Mouse (Mus musculus): ENCODE results near the gene 1700016C15Rik. TPM values are rescaled to one million over a fixed set of nuclear protein-coding genes. Genes with fewer than 3 reads are reported as not detected.
A peak's percentile ranks its signal among the peaks of the same experiment; 100 is the strongest.

The 1700016C15Rik gene
- polyA plus RNA-seq, 1 experiment from 2014 or later: not detected

DNA sequence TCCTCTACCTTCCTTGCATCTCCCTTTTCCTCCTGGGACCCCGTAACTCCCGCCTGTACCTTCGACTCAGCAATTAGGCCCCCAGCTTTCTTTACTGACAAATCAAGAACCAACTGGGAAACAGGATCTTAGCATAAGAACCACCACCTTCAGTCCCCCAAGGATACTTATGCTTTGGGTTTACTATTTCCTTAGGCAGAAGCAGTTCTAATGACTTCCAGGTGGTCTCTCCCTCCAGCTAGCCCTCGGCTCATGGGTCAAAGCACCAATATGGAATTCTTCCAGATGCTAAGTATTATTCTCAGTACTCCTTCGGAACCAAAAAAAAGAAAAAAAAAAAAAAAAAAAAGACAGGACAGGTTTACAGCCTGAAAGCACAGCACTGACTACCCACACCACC, 27.6 kb downstream of the 1700016C15Rik start:
- no peak overlapping the region for H3K4me3 ChIP-seq (ENCODE audit: low read depth, low read length)
- no peaks in the 10 kb centered on the region for H3K4me1 ChIP-seq (ENCODE audit: control insufficient read depth, insufficient read depth, low read length)
- H3K27ac ChIP-seq (ENCODE audit: low read length): no peak overlapping the region
- no peak for ATAC-seq (ENCODE audit: insufficient number of reproducible peaks, insufficient read depth, low FRiP score, low read depth)
- 83% methylated on average over 5 of the region's 5 CpGs for WGBS
- H3K9me3 ChIP-seq (ENCODE audit: control insufficient read depth, low read depth, low read length): no peaks in the 10 kb centered on the region
- no peak overlapping the region for H3K4me2 ChIP-seq (replicated peaks; ENCODE audit: low read depth, low read length)
- peaks cover 5% of the 10 kb centered on the region; the same call in 1 of the 2 replicates for H3K36me3 ChIP-seq (ENCODE audit: control insufficient read depth, insufficient read depth, low read length)
- H3K9ac ChIP-seq (replicated peaks; ENCODE audit: low read depth, low read length): no peak overlapping the region
- H3K27me3 ChIP-seq (ENCODE audit: control insufficient read depth, insufficient read depth, low read length): no peaks in the 10 kb centered on the region

DNA sequence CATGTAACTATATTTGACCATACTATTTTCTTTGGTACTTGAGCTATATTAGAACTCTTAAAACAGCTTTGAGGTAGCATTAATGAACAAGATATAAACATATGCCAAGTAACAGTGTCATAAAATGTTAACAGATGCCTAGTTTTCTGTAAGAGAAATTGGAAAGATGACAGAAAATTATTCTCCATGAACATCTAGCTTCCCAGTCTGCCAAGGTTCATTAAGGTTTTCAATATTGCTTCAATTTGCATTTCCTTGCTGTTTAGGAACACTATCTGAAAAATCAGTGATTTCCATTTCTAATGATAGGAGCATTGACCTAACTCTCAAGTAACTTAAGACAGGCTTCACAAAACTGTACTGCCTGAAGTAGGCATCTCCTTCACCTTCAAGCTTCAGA, 39.3 kb downstream of the 1700016C15Rik start:
- Histone ChIP-seq H3K4me1 (ENCODE audit: control insufficient read depth, insufficient read depth, low read length) (no peaks in the 10 kb centered on the region), H3K4me3 (ENCODE audit: low read depth, low read length) (no peak overlapping the region), H3K4me2 (replicated peaks; ENCODE audit: low read depth, low read length) (no peak overlapping the region), H3K36me3 (ENCODE audit: control insufficient read depth, insufficient read depth, low read length) (peaks cover 34% of the 10 kb centered on the region), H3K9ac (replicated peaks; ENCODE audit: low read depth, low read length) (no peak overlapping the region), H3K27ac (ENCODE audit: low read length) (no peak overlapping the region), H3K9me3 (ENCODE audit: control insufficient read depth, low read depth, low read length) (no peaks in the 10 kb centered on the region), H3K27me3 (ENCODE audit: control insufficient read depth, insufficient read depth, low read length) (no peaks in the 10 kb centered on the region)
- ATAC-seq (ENCODE audit: insufficient number of reproducible peaks, insufficient read depth, low FRiP score, low read depth): no peak

DNA sequence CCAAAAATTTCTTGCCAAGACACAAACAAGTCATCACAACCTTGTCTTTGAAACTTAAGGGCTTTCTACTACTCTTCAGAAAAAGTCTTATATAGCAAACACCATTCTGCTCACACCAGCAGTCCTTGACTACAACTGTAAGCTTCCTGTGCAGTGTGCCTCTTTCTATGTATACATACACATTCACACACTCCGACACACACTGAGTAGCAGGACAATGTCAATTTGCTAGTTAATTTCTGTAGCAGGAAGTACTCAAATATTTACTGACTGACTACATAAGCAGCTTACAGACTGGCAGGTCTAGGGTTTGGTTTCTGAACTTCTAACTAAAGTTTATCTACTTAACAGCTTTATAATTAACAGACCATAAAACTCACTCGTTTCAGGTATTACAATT, 47.8 kb downstream of the 1700016C15Rik start:
- Histone ChIP-seq H3K27me3 (ENCODE audit: control insufficient read depth, insufficient read depth, low read length) (no peaks in the 10 kb centered on the region), H3K27ac (ENCODE audit: low read length) (no peak overlapping the region), H3K9me3 (ENCODE audit: control insufficient read depth, low read depth, low read length) (no peaks in the 10 kb centered on the region), H3K9ac (replicated peaks; ENCODE audit: low read depth, low read length) (no peak overlapping the region), H3K4me3 (ENCODE audit: low read depth, low read length) (no peak overlapping the region), H3K36me3 (ENCODE audit: control insufficient read depth, insufficient read depth, low read length) (peaks cover 26% of the 10 kb centered on the region), H3K4me2 (replicated peaks; ENCODE audit: low read depth, low read length) (no peak overlapping the region), H3K4me1 (ENCODE audit: control insufficient read depth, insufficient read depth, low read length) (no peaks in the 10 kb centered on the region)
- 0 out of 2 replicates have a peak, but pooled peaks have one; percentile 63 for ATAC-seq (ENCODE audit: insufficient number of reproducible peaks, insufficient read depth, low FRiP score, low read depth)
- WGBS: 66% methylated on average over 2 of the region's 2 CpGs

DNA sequence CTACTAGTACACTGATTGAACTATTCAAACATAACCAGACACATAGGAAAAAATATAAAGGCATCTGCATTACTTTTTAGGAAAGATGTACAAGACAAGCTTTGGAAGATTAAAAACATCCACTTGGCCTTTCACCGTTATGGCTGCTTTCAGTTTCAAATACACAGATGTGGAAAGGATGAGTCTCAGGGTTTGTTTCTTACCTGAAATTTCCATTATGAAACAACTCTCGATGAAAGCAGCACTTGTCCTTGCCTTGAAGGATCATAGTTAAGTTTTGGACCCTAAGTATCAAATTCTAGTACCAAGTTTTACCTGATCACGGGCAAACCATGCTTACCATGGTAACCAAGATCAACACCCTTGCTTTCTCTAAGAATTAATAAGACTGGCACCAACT, 63.2 kb downstream of the 1700016C15Rik start:
- H3K9me3 ChIP-seq (ENCODE audit: control insufficient read depth, low read depth, low read length): peaks cover 4% of the 10 kb centered on the region; the same call in 1 of the 2 replicates
- no peak overlapping the region for H3K4me2 ChIP-seq (replicated peaks; ENCODE audit: low read depth, low read length)
- peaks cover 11% of the 10 kb centered on the region; the same call in 1 of the 2 replicates for H3K4me1 ChIP-seq (ENCODE audit: control insufficient read depth, insufficient read depth, low read length)
- no peak for ATAC-seq (ENCODE audit: insufficient number of reproducible peaks, insufficient read depth, low FRiP score, low read depth)
- H3K9ac ChIP-seq (replicated peaks; ENCODE audit: low read depth, low read length): no peak overlapping the region
- H3K27ac ChIP-seq (ENCODE audit: low read length): no peak overlapping the region
- H3K36me3 ChIP-seq (ENCODE audit: control insufficient read depth, insufficient read depth, low read length): no peaks in the 10 kb centered on the region
- 86% methylated on average over 3 of the region's 3 CpGs for WGBS
- no peak overlapping the region for H3K4me3 ChIP-seq (ENCODE audit: low read depth, low read length)
- H3K27me3 ChIP-seq (ENCODE audit: control insufficient read depth, insufficient read depth, low read length): no peaks in the 10 kb centered on the region

DNA sequence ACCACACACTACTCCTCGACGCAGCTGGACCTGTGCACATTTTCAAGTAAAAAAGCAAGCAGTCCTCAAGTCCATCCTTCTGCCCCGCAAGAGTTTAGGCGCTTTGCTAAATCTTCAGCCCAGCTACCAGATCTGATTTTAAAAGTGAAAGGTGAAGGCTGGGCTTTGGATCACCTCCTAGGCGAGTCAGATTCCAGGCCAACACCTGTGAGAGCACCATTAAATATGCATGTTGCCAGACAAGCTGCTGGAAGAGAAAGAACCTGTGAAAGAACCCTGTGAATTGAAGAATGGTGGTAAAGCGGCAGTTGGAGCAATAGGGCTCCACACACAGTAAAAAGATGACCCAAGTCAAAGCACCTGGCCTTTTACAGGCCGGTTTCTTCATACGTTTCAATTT, 65.3 kb downstream of the 1700016C15Rik start:
- H3K4me2 ChIP-seq (replicated peaks; ENCODE audit: low read depth, low read length): peak overlapping the region; percentile 81
- no peaks in the 10 kb centered on the region for H3K36me3 ChIP-seq (ENCODE audit: control insufficient read depth, insufficient read depth, low read length)
- H3K27me3 ChIP-seq (ENCODE audit: control insufficient read depth, insufficient read depth, low read length): no peaks in the 10 kb centered on the region
- H3K9me3 ChIP-seq (ENCODE audit: control insufficient read depth, low read depth, low read length): 0 out of 2 replicates have a peak, but pooled peaks cover 1% of the 10 kb centered on the region
- ATAC-seq (ENCODE audit: insufficient number of reproducible peaks, insufficient read depth, low FRiP score, low read depth): no peak
- WGBS: 7% methylated on average over 8 of the region's 8 CpGs
- H3K4me1 ChIP-seq (ENCODE audit: control insufficient read depth, insufficient read depth, low read length): peaks cover 11% of the 10 kb centered on the region; the same call in 1 of the 2 replicates
- peak overlapping the region; percentile 77 for H3K4me3 ChIP-seq (ENCODE audit: low read depth, low read length)
- H3K27ac ChIP-seq (ENCODE audit: low read length): no peak overlapping the region
- peak overlapping the region; percentile 84 for H3K9ac ChIP-seq (replicated peaks; ENCODE audit: low read depth, low read length)

DNA sequence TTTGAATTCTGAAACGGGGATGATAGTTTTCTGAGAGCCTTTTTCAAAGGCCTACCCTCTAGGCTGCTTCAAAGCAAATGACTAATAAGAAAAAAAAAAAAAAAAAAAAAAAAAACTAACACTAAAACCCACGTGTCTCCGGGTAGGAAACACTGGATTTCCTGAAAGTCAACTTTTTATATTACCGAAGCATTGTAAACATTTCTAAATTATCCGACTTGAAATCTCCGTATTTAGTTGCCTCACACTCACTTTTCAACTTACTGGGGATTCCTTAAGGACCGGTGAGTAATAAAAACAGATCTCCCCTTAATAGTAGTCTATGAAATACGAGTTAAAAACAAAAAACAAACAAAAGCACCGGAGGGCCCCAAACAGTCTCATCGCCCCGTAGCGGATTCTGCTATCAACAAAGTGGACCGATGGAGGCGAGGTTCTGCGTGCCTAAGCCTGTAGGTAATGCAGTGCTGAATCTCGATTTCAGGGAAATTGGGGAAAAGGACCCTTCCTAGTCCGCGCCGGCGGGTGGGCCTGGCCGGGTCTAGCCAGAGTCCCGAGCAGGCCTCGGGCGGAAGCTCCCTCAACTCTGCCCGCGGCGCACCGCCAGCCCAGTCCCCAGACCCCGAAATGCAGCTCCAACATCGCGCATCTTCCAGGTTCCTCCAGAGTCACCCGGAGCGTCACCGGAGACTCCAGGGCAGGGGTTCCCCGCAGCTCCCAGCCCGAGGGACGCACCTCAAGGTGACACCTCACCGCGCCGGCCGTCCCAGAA, 66.0 kb downstream of the 1700016C15Rik start:
- Histone ChIP-seq H3K27me3 (ENCODE audit: control insufficient read depth, insufficient read depth, low read length) (no peaks in the 10 kb centered on the region), H3K27ac (ENCODE audit: low read length) (peak overlapping the region; percentile 96), H3K36me3 (ENCODE audit: control insufficient read depth, insufficient read depth, low read length) (no peaks in the 10 kb centered on the region), H3K4me1 (ENCODE audit: control insufficient read depth, insufficient read depth, low read length) (peaks cover 11% of the 10 kb centered on the region; the same call in 1 of the 2 replicates), H3K9me3 (ENCODE audit: control insufficient read depth, low read depth, low read length) (no peaks in the 10 kb centered on the region), H3K4me3 (ENCODE audit: low read depth, low read length) (peak overlapping the region; percentile 77), H3K9ac (replicated peaks; ENCODE audit: low read depth, low read length) (peak overlapping the region; percentile 84), H3K4me2 (replicated peaks; ENCODE audit: low read depth, low read length) (peak overlapping the region; percentile 81)
- peak; percentile 19 for ATAC-seq (ENCODE audit: insufficient number of reproducible peaks, insufficient read depth, low FRiP score, low read depth)
- under 1% methylated on average over 41 of the region's 41 CpGs for WGBS

DNA sequence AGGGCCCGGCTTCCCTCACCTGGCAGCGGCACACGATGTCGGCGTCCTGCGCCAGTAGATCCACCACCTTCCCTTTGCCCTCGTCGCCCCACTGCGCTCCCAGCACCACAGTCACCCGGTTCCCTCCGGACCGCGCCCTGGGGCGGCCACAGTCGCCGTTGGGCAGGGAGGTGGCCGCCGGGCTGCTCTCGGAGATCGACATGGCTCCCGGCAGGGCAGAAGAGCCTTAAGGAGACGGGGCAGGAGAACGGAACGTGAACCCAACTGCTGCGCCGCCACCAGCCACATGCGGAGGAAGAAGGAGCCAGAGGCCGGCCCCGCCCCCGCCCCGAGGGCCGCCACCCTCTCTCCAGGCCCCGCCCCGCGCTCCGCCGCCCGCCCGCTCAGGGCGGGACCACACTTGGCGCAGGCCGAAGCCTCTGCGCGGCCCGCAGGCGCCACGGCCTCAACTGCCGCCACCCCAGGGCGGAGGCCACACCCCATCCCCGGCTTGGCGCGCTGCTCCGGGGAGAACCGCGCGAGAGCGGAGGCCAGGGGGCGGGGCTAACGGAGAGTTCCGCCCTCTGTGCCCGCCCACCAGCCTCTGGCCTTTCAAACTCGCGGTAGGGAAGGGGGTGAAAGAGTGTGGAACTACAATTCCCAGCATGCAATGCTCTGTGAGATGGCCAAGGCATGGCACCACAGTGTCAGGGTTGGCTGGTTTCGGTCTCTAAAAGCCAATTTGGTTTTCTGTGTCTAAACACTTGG, 66.8 kb downstream of the 1700016C15Rik start, which contains the start of gene Adss:
Adss (minus strand) TSS at position 319 of the 747 bp plus-strand sequence.
- peak within 1 kb of the TSS; percentile 77 for H3K4me3 ChIP-seq (ENCODE audit: low read depth, low read length)
- no peaks in the 10 kb centered on the region for H3K9me3 ChIP-seq (ENCODE audit: control insufficient read depth, low read depth, low read length)
- peaks cover 11% of the 10 kb centered on the region; the same call in 1 of the 2 replicates for H3K4me1 ChIP-seq (ENCODE audit: control insufficient read depth, insufficient read depth, low read length)
- H3K27me3 ChIP-seq (ENCODE audit: control insufficient read depth, insufficient read depth, low read length): no peaks in the 10 kb centered on the region
- peak within 1 kb of the TSS; percentile 81 for H3K4me2 ChIP-seq (replicated peaks; ENCODE audit: low read depth, low read length)
- H3K9ac ChIP-seq (replicated peaks; ENCODE audit: low read depth, low read length): peak within 1 kb of the TSS; percentile 84
- ATAC-seq (ENCODE audit: insufficient number of reproducible peaks, insufficient read depth, low FRiP score, low read depth): peak; percentile 100
- no peaks in the 10 kb centered on the region for H3K36me3 ChIP-seq (ENCODE audit: control insufficient read depth, insufficient read depth, low read length)
- H3K27ac ChIP-seq (ENCODE audit: low read length): peak within 1 kb of the TSS; percentile 96
- WGBS: under 1% methylated on average over 63 of the region's 64 CpGs

DNA sequence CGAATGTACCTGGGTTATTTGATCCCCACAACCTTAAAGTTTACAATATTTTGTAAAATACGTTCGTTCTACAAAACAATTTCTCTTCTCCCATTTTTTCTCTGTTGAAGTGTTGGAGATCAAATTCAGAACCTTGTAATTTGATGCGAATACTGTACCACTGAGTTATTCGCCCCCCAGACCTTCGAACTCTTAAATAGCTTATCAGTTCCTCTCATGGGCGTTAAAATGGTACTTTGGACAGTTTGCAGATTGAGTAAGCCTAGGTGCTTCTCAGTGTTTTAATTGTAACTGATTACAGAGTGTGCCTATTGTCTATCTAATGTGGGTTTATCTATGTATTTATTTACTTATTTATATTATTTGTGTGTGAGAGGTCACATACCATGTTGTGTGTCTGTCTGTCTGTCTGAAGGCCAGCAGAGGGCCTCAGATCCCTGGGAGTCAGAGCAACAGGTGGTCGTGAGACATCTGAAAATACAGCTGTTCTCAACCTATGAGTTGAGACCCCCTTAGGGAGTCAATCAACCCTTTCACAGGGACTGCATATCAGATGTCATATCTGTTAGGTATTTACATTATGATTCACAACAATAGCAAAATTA, 67.6 kb downstream of the 1700016C15Rik start:
- Histone ChIP-seq H3K27ac (ENCODE audit: low read length) (no peak overlapping the region), H3K9me3 (ENCODE audit: control insufficient read depth, low read depth, low read length) (no peaks in the 10 kb centered on the region), H3K4me3 (ENCODE audit: low read depth, low read length) (no peak overlapping the region), H3K4me2 (replicated peaks; ENCODE audit: low read depth, low read length) (peak overlapping the region; percentile 30), H3K27me3 (ENCODE audit: control insufficient read depth, insufficient read depth, low read length) (no peaks in the 10 kb centered on the region), H3K36me3 (ENCODE audit: control insufficient read depth, insufficient read depth, low read length) (no peaks in the 10 kb centered on the region), H3K9ac (replicated peaks; ENCODE audit: low read depth, low read length) (no peak overlapping the region), H3K4me1 (ENCODE audit: control insufficient read depth, insufficient read depth, low read length) (peaks cover 11% of the 10 kb centered on the region; the same call in 1 of the 2 replicates)
- ATAC-seq (ENCODE audit: insufficient number of reproducible peaks, insufficient read depth, low FRiP score, low read depth): no peak
- 67% methylated on average over 8 of the region's 8 CpGs for WGBS
